ENCODE assay signal across 1 mouse cellular context in the genomic region with DNA sequence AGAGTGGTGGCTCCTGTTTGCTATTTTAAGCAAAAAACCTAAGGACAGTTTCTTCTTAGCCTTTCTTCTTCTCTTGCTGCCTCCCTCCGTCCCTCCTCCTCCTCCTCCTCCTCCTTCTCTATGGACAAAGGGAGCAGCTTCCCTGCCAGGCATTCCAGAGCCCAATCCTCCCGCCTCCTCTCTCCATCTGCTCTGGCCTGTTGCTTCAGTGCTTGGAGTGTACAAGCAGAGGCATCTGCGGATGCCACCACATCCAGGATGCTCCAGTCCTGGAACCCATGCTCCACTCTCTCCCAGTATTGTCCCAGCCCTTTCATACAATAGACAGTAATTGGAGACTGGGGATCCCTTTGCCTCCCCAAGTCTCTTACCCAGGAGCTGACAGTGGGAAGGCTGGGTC.
TF ChIP-seq lines count a peak whose summit lies in the region.

No protein-coding gene starts in this region.

TF ChIP-seq in CH12.LX, 34 proteins besides CTCF, POLR2A, EP300 and RAD21 (continued from another document):
- TF ChIP-seq ZC3H11A (IDR thresholded peaks at IDR 0.05; ENCODE audit: low read depth, low read length), result no peak
- no peak for TF ChIP-seq BHLHE40 (IDR thresholded peaks at IDR 0.05; ENCODE audit: low read depth, low read length)
- no peak for TF ChIP-seq ZKSCAN1 (IDR thresholded peaks at IDR 0.05; ENCODE audit: borderline replicate concordance, low read depth, low read length)
- TF ChIP-seq TCF12 (IDR thresholded peaks at IDR 0.05; ENCODE audit: low read depth, low read length), result no peak
- TF ChIP-seq UBTF (IDR thresholded peaks at IDR 0.05; ENCODE audit: low read depth, low read length), result no peak
- TF ChIP-seq IRF4 (IDR thresholded peaks at IDR 0.05; ENCODE audit: low read depth, low read length), result no peak
- no peak for TF ChIP-seq MXI1 (IDR thresholded peaks at IDR 0.05; ENCODE audit: low read depth, low read length)
- no peak for TF ChIP-seq KAT2A (IDR thresholded peaks at IDR 0.05; ENCODE audit: insufficient replicate concordance, low read length)
